In genomic region chr11:109244635-109245360, GRCm38 (mm10) we compare ENCODE assay signal across 8 mouse cellular contexts. TPM values are rescaled to one million over a fixed set of nuclear protein-coding genes. Genes with fewer than 3 reads are reported as not detected.
DNase-seq lines count a peak whose midpoint lies in the region.

No protein-coding gene starts in this region.

- H3K27ac ChIP-seq in embryonic facial prominence, embryonic 10.5 days (replicated peaks): no peak overlapping the region

- 31% methylated on average over 23 of the region's 23 CpGs for WGBS in embryonic facial prominence, embryonic 10.5 days
- 23% methylated on average over 23 of the region's 23 CpGs for WGBS in large intestine, adult 2 months

- H3K27me3 ChIP-seq in embryonic facial prominence, embryonic 10.5 days (replicated peaks; ENCODE audit: low read depth, poor library complexity, severe bottlenecking): peaks cover 20% of the 10 kb centered on the region

- peak overlapping the region; percentile 23; the same call in 1 of the 2 replicates for H3K4me3 ChIP-seq in embryonic facial prominence, embryonic 10.5 days

- no peaks in the 10 kb centered on the region for H3K36me3 ChIP-seq in embryonic facial prominence, embryonic 10.5 days (replicated peaks)

- peak; percentile 14 to 44 for DNase-seq in heart, adult 18-20 months
- DNase-seq in heart, postnatal 25 days (ENCODE audit: low spot score): no peak
- DNase-seq in adrenal gland, postnatal 14 days: peak; percentile 44
- DNase-seq in embryonic facial prominence, embryonic 10.5 days (ENCODE audit: low spot score): peak; percentile 52
- DNase-seq in heart, postnatal 4 days: peak; percentile 40
- DNase-seq in large intestine, adult 2 months (ENCODE audit: low read depth, low spot score): peak; percentile 8
- DNase-seq in lung, postnatal 10 days: peak; percentile 39
- peak; percentile 77 for DNase-seq in retina, postnatal 1 day

- intact Hi-C loops in heart, postnatal 25 days (cut with DNase I): loop anchor here (5.0 kb wide), 4 partner anchors 178 to 618 kb away; no protein-coding TSS in a partner anchor

- peaks cover 4% of the 10 kb centered on the region; the same call in 1 of the 2 replicates for H3K4me1 ChIP-seq in embryonic facial prominence, embryonic 10.5 days

- H3K9me3 ChIP-seq in embryonic facial prominence, embryonic 10.5 days: no peaks in the 10 kb centered on the region

RNA-seq across cellular contexts. Expression of gene Rgs9, which starts 53.1 kb away (rescaled TPM):
- total RNA-seq in heart, adult 18-20 months (2021): under 1 TPM; 0.27 to 0.41 TPM
- under 1 TPM; 0.10 to 0.14 TPM for total RNA-seq in heart, postnatal 25 days (2021)
- total RNA-seq in adrenal gland, postnatal 14 days (2021): 4.5 and 7.4 TPM in 2 replicates
- 1.8 TPM in 2 replicates for polyA plus RNA-seq in embryonic facial prominence, embryonic 10.5 days (2016; fragmentation: Nextera tagmentation; extraction: Ambion mirVana)
- total RNA-seq in heart, postnatal 4 days (2021): 1 to 10 TPM in 1 of 2 experiments, under 1 TPM in 1; 0.79 to 1.6 TPM
- polyA plus RNA-seq in large intestine, adult 2 months (2012; rRNA removed): 2.0 and 3.3 TPM in 2 replicates
